Mouse (Mus musculus) E14TG2a.4 (cell line): ENCODE data around the gene Tmem94.

Experiments used
- H3K27me3 ChIP-seq: 2 replicates; pipeline ENCODE4 v1.6.1; 2014; ENCODE audit warnings: low read length, control low read depth; ENCODE audit not compliant: insufficient read depth
- H3K36me3 ChIP-seq: 2 replicates; pipeline ENCODE4 v1.6.1; 2014; ENCODE audit warnings: low read length, control low read depth; ENCODE audit not compliant: insufficient read depth
- H3K4me1 ChIP-seq: replicated peaks from 2 replicates; pipeline ENCODE4 v1.6.1; 2014; ENCODE audit warnings: low read depth, low read length, control low read depth
- H3K4me3 ChIP-seq: replicated peaks from 2 replicates; pipeline ENCODE4 v1.5.1; 2014; ENCODE audit warnings: mild to moderate bottlenecking, low read length
- H3K9me3 ChIP-seq: 2 replicates; pipeline ENCODE4 v1.6.1; 2014; ENCODE audit warnings: low read length, control low read depth
- CTCF ChIP-seq: conservative IDR thresholded peaks from 2 replicates; pipeline ENCODE4 v1.5.1; 2014; ENCODE audit warnings: low read length
- NANOG ChIP-seq: IDR thresholded peaks from 2 replicates; pipeline ENCODE4 v1.6.1; 2014; ENCODE audit warnings: borderline replicate concordance, low read length, mixed read lengths
- POU5F1 ChIP-seq: IDR thresholded peaks from 2 replicates; pipeline ENCODE4 v1.6.1; 2014; ENCODE audit warnings: low read length, borderline replicate concordance

Tmem94 gene

DNA sequence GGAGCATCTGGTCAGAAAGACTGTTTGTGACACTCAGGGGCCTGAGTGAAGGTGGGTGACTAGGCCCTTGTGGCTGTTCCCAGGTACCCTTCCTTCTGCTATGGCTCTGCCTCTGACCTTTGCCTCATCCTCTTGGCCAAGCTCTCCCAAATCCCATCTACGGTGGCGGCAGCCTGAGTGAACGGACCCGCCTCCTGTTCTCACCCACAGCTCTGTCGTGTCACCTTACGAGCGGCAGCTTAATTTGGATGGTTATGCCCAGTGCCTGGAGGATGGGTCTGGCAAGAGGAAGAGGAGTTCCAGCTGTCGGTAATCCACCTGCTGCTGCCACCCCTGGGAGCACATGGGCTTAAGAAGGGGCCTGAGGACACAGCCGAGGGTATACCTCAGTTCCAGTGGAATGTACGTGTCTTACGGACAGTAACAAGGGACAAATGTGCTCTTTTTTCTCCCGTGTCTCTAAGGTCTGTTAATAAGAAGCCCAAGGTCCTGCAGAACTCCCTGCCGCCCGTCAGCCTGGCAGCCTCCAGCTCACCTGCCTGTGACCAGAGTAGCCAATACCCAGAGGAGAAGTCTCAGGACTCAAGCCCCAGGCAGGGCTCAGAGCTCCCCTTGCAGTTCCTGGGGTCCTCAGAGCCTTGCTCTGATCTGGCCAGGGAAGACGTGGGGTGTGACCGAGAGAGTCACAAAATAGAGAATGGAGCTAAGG lies 54.8 kb downstream of the Tmem94 start:
- Histone ChIP-seq H3K27me3 (peaks cover 6% of the 10 kb centered on the region), H3K4me3 (no peak overlapping the region), H3K9me3 (no peaks in the 10 kb centered on the region), H3K4me1 (peaks cover 49% of the 10 kb centered on the region), H3K36me3 (peaks cover 71% of the 10 kb centered on the region)
- TF ChIP-seq POU5F1: no peak
- no peak for TF ChIP-seq CTCF
- TF ChIP-seq NANOG: no peak

DNA sequence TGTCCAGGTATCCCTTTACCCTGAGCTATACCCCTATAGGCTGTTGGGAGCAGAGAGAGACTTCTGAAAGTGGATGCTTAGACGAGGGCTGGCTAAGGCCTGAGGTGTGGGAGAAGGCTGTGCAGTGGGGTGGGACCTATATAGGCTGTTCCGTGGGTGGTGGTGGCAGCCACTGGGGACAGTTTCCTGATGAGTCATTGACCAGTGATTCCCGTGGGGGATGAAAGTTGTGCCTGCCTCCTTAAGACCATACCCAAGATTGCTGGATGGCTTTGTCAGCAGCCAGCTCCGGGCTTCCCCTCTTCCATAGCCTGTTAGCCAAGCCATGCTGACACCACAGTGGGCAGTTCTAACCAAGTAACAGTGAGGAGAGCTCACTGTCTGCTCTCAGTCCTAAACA lies 55.8 kb downstream of the Tmem94 start:
- H3K27me3 ChIP-seq: no peaks in the 10 kb centered on the region
- no peak for TF ChIP-seq CTCF
- TF ChIP-seq POU5F1: no peak
- TF ChIP-seq NANOG: no peak
- H3K9me3 ChIP-seq: no peaks in the 10 kb centered on the region
- peaks cover 48% of the 10 kb centered on the region for H3K4me1 ChIP-seq
- peaks cover 66% of the 10 kb centered on the region for H3K36me3 ChIP-seq
- no peak overlapping the region for H3K4me3 ChIP-seq

DNA sequence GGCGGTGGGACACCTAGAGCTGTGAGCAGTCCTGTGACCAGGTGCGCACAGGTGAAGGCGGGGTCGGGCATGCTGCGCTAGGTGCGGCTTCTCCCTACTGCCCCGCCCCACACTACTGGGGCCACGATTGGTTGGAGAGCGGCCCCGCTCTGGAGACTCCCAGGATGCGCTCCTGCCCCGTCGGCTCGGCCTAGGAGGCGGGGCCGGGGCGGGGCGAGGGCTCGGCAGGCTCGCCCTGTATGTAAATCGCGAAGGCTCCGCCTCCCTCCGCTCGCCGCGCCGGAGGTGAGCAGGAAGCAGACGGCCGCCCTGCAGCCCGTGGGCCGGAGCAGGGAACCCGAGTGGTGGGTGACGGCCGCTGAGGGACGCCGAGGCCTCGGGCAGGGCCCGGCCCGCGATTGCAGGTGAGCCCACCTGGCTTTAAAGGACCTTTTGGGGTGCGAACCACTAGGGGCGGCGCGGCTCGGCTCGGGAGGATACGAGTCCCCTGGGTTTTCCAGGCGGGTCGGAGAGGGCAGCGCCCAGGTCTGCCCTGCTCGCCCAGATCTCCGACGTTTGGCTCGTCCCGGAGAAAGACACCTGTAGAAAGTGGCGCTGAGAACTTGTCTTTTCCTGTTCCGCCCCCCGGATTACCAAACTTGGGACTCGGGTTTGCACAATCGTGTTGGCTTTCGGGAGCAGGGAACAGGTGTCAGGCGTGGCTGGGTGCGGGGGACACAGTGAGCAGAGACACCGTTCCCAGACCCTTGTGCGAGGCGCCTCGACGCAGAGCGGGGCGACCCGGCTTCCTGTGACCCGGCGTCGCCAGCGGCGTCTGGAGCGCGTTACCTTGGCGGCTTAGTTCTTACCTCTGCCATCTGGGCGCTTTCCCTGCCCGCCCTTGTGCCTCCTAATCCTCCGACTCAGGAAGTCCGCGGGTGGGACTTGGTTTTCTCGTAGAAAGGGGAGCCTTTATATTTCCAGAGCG lies 58.8 kb downstream of the Tmem94 start, which contains the start of gene Llgl2:
Gene Llgl2, plus strand, starts transcription at position 276 of the 967 bp plus-strand sequence.
- no peaks in the 10 kb centered on the region for H3K9me3 ChIP-seq
- no peaks in the 10 kb centered on the region for H3K27me3 ChIP-seq
- H3K4me3 ChIP-seq: peak within 1 kb of the TSS; percentile 93
- no peak for TF ChIP-seq POU5F1
- no peak for TF ChIP-seq NANOG
- peaks cover 77% of the 10 kb centered on the region for H3K4me1 ChIP-seq
- peaks cover 50% of the 10 kb centered on the region for H3K36me3 ChIP-seq

DNA sequence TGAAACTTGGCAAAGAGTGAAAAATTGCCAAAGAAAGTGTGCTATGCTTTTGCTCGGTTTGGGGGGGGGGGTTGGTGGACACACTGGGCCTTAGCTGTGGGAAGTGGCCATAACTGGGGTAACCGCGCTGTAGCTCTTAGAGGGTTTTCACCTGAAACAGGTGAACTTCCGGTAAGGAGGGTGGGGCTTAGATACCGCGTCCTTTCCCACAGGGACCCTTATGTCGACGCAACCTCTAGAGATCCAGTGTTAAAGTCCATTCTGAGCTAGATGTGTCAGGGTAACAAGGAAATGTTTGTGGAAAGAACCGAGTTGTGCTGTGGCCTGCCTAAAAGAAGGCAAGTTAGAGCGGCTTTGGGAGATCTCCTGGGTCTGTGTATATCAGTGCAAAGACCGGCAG lies 59.6 kb downstream of the Tmem94 start:
- Histone ChIP-seq H3K4me3 (peak overlapping the region; percentile 93), H3K36me3 (peaks cover 45% of the 10 kb centered on the region), H3K27me3 (no peaks in the 10 kb centered on the region), H3K9me3 (no peaks in the 10 kb centered on the region), H3K4me1 (peaks cover 80% of the 10 kb centered on the region)
- TF ChIP-seq NANOG (no peak), POU5F1 (no peak), CTCF (no peak)

DNA sequence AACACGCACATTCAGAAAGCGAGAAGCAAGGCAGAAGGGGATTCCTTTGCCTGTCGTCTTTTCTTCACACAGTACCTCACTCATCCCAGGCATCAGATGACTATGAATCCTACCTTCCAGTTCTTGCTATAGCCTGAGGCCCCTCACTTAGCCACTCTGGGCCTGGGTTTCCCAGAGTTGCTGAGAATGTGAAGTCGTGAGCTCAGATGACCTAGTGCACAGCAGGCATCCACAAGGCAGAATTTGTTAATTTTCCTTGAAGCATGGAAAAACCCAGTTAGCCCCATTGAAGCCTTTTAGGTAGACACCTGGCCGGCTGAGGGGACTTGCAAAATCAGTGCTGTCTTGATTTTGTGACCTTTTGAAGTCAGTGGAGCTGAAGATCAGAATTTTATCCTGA lies 61.3 kb downstream of the Tmem94 start:
- H3K4me3 ChIP-seq: no peak overlapping the region
- TF ChIP-seq CTCF: no peak
- no peak for TF ChIP-seq POU5F1
- TF ChIP-seq NANOG: no peak
- H3K4me1 ChIP-seq: peaks cover 80% of the 10 kb centered on the region
- H3K9me3 ChIP-seq: no peaks in the 10 kb centered on the region
- no peaks in the 10 kb centered on the region for H3K27me3 ChIP-seq
- H3K36me3 ChIP-seq: peaks cover 28% of the 10 kb centered on the region

DNA sequence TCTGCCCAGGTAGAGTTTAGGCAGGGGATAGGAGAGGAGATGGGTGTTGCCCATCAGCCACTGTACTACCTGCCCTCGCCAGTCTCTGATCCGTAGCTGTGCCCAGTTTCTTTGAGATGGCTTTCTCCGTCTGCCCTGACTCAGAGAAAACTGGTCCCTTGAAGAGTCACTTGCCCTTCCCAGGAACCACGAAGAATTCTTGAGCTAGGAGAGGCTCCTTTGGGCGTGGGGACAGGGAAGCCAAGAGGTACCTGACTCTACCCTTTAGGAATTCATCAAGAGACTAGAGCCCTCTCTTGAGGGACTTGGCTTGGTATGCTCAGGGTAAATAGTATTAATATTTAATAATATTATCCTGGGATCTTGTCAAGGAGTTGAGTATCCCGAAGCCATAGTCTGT lies 62.4 kb downstream of the Tmem94 start:
- Histone ChIP-seq H3K27me3 (no peaks in the 10 kb centered on the region), H3K36me3 (peaks cover 17% of the 10 kb centered on the region), H3K9me3 (no peaks in the 10 kb centered on the region), H3K4me1 (peaks cover 90% of the 10 kb centered on the region), H3K4me3 (no peak overlapping the region)
- TF ChIP-seq POU5F1: no peak
- TF ChIP-seq CTCF: no peak
- TF ChIP-seq NANOG: no peak

DNA sequence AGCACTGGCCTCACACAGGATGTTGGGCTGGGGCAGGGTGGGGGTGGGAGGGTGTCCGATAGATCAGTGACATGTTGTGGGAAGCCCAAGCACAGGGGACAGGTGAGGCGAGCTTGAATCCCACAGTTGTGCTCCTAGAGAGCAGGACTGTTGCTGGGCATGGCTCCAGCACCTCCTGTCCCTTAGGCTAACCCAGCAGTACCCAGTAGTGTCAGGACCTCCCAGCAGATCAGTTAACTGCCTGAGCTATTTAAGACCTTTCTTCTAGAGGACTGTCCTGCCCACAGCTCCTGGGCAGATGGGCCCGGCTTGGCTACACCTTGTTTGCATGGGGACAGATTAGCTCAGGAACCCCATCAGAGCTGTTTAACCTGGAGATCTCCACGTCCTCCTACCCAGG lies 63.8 kb downstream of the Tmem94 start:
- TF ChIP-seq CTCF: no peak
- no peaks in the 10 kb centered on the region for H3K9me3 ChIP-seq
- H3K27me3 ChIP-seq: no peaks in the 10 kb centered on the region
- peak overlapping the region; percentile 37 for H3K4me3 ChIP-seq
- H3K4me1 ChIP-seq: peaks cover 96% of the 10 kb centered on the region
- peaks cover 12% of the 10 kb centered on the region; the same call in 1 of the 2 replicates for H3K36me3 ChIP-seq

DNA sequence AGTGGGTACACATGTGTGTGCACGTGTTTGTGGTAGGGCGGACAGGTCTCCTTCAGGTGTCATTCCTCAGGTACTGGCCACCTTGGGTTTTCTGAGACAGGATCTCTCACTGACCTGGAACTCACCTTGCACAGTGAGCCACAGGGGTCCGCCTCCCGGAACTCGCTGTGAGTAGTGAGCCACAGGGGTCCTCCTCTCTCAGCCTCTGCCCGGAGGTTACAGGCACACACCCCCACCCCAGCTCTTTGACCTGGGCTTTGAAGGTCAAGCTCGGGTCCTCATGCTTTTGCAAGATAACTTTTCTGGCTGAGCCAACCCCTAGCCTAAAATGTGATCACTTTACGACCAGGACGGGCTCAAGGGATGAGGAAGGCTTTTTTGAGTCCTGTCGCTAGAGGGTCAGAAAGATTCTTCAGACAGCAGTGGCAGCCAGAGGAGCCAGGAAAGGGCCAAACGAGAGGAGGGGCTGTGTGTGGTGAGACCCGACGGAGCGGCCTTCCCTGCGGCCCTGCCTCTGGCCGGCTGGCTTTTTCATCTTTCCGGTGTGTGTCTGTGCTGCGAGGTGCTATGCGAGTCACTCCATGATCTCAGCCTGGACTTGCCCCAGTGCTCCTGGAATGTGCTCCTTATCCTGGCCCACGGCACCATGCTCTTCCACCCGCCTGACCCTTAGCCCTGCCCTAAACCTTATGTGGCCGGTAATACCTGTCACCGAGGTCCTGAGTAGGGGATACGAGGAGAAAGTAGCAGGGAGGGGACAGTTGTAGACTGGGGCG lies 65.5 kb downstream of the Tmem94 start:
- peak overlapping the region; percentile 74 for H3K4me3 ChIP-seq
- H3K36me3 ChIP-seq: peaks cover 26% of the 10 kb centered on the region
- peaks cover 100% of the 10 kb centered on the region for H3K4me1 ChIP-seq
- H3K27me3 ChIP-seq: no peaks in the 10 kb centered on the region
- TF ChIP-seq NANOG (peak; percentile 89), POU5F1 (no peak)
- no peaks in the 10 kb centered on the region for H3K9me3 ChIP-seq
